Mouse (Mus musculus): ENCODE results near the gene Vgll4.
"Not testable (repeated sequence)": the region's sequence is repeated elsewhere in the genome, so short reads cannot be mapped to it uniquely, and the experiment has no call there.

Gene Vgll4

DNA sequence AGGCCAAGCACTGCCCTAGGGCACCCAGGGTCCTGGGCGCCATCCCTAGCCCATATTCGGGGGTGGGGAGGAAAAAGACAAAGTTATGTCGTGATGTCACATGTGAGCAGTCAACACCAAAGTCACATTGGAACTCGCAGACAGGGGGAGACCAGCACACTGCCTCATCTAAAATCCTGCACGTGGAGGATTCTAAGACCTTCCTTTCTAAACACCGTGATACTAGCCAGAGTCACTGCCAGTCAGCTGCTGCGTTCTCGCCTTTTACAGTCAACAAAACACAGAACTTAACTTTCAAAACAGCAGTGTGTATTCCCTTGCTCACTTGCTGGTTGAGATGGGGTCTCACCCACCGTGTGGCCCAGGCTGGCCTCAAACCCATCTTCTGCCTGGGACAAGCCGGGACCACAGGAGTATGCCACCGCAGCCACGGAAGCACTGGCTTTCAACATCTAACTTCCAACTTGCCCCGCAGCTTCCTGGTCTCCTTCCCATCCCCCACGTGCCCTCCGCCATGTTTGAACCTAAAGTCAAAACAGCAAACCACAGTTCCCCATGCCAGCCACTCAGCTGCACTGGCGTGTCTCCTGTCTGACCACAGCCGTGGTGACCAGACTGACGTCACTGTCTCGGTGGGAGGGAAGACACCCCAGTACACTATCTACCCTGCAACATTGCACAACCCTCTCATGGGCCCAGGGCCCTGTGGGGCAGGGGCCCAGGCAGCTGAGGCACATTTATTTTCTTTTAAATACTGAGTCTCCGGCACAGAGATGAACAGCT lies 76.2 kb downstream of the Vgll4 start:
- peak; percentile 95 for DNase-seq (ENCODE audit: low spot score)

GRCm38 (mm10) chr6:114892363-114892762 lies 77.4 kb downstream of the Vgll4 start:
- peak; percentile 71 for DNase-seq (ENCODE audit: low spot score)

GRCm38 (mm10) chr6:114891771-114892170 lies 78.0 kb downstream of the Vgll4 start:
- DNase-seq (ENCODE audit: low spot score) = no peak

- DNase-seq (ENCODE audit: low spot score) = no peak
Measured at GRCm38 (mm10) chr6:114891272-114891671, 78.5 kb downstream of the Vgll4 start.

DNA sequence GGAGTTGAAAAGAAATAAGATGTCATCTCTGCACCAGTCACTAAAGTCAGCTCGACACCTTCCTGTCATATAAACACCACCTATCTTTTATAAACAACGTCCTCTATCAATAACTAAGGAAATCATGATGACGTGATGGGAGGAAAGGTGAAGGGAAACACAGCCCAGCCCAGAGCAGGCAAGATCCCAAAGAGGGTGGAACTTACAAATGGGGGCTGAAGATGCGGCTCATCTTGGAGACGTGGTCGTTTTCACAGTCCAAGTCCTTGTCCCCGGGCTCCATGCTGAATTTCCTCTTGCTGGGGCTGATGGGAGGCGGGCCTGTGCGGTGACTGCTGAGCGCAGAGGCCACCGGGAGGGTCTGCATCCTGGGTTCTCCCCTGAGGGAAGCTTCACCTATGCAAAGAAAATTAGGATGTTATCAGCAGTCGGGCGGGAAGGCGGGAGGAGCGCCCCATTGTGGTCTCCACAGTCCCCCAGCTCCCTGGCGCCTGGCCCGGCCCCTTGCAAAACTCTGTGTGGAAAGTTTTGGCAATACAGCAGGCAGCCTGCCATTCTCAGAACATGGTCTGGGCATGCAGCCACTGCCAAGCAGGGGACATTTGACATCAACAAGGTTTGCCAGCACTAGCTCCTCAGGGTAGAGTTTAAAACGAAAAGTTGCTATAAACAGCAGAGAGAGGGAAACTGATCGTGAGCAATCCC lies 79.2 kb downstream of the Vgll4 start:
- DNase-seq (ENCODE audit: low spot score) = no peak

DNA sequence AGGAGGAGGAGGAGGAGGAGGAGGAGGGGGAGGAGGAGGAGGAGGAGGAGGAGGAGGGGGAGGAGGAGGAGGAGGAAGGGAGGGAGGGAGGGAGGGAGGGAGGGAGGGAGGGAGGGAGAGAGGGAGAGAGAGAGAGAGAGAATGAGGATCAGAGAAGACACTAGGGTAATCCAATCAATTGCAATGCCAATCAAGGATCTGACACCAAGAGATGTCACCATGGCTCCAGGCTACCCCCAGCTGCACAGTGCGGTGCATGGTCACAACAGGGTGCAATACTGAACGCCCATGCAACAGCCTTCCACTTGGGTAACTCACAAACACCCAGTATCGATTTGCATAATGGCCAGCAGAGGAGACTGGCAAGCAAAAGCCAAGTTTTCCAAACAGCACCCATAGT lies 79.8 kb downstream of the Vgll4 start:
- DNase-seq (ENCODE audit: low spot score) = not testable (repeated sequence)

GRCm38 (mm10) chr6:114888922-114889321 lies 80.9 kb downstream of the Vgll4 start:
- DNase-seq (ENCODE audit: low spot score) = no peak

GRCm38 (mm10) chr6:114886504-114887361 lies 83.1 kb downstream of the Vgll4 start:
- no peak for DNase-seq (ENCODE audit: low spot score)

- no peak for DNase-seq (ENCODE audit: low spot score)
Measured at GRCm38 (mm10) chr6:114886012-114886411, 83.8 kb downstream of the Vgll4 start.

DNA sequence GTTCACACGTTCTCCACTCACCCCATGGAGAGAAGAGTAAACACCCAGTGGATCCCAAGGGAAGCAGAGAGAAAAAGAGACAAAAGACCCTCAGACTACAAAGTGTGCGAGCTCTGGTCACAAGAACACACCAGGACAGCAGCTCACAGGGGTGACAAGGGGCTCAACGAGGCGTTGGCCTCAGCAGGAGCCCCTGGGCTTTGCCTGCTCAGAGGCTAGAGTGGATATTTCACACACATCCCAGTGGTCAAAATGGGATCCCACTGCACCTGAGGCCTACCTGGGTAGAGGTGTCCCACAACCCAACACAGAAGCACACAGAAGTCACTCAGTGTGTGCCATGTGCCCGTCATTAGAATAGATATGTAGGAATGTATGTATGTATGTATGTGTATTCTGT lies 84.7 kb downstream of the Vgll4 start:
- no peak for DNase-seq (ENCODE audit: low spot score)

- peak; percentile 25 for DNase-seq (ENCODE audit: low spot score)
Measured at GRCm38 (mm10) chr6:114883261-114883740, 86.5 kb downstream of the Vgll4 start.

- DNase-seq (ENCODE audit: low spot score) = no peak
Measured at GRCm38 (mm10) chr6:114882675-114883074, 87.1 kb downstream of the Vgll4 start.

DNA sequence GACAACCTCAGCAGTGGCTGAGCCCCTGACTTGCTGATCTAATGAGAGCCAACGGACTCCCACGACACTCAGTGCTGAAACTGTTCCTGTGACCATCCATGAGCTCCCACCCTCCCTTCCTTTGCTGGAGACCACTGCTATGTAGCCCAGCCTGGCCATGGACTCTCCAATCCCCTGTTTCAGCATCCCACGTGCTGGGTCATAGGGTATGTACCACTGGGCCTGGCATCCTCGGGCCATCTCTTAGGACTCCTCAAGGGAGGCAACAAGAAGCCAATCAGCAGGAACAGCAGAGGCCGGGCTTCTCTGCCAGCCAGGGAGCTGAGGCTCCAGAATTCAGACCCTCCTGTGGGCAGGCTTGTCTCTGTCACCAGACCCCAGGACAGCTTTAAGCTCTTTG lies 87.6 kb downstream of the Vgll4 start:
- DNase-seq (ENCODE audit: low spot score) = no peak

DNA sequence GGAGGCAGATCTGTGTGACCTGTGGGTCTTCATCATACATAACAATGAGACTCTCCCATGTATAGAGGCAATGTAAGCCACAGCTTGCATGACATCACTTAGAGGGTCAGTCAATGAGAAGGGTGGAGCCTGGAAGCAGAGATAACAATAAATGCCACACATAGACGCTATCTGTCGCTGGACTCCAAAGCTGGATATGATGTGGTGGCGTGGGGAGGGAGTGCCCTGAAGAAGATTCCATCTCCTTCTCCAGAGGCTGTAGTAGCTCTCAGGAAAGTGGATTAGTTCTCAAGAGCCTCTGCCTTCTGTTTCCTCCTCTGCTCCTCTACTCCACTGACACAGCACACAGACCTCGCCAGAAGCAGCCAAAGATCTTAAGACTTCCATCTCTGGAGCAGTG lies 89.0 kb downstream of the Vgll4 start:
- no peak for DNase-seq (ENCODE audit: low spot score)

DNA sequence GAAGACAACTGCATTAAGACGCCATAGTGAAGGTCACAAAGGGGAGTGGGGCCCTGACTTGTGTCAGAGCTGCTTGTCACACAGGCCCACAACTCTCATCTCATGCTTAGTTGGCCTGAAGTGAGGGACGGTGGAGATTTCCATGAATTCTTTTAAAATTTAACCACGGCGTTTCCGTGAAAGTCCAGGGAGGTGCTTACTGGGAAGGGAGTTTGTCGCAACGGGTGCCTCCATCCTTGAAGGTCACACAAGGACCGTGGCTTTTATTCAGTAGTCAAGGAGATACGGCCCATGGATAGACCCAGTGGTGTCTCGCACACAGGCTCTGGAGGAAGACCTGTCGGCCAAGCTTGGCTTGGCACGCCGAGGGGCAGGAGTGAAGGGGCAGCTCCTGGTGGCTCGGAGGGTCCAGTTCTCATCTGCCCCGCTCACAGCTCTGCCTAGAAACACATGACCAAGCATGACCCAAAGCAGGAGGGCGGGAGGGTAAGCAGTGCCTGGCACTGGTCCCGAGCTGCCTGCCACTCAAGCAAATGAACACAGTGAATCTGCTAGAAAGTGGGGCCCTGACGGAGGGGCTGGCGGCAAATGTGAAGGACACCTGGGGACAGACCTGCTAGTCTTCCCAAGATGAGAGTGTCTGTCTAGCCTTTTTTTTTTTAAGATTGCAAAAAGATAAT lies 90.8 kb downstream of the Vgll4 start:
- DNase-seq (ENCODE audit: low spot score) = no peak

DNA sequence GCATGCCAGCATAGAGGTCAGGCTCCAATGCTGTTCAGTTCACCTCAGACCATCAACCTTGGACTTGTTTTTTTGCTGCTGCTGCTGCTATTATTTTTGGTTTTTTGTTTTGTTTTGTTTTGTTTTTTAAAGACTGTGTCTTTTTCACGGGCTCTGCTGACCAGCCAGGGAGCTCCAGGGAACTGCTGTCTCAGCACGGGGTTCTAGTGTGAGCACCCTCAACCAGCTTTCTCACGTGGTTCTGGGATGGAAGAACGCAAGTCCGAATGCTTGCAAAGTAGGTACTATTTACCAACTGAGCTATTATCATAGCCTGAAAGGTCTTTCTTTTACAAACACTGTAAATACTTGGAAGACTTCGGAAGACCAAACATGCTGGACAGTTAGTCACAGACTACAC lies 93.2 kb downstream of the Vgll4 start:
- DNase-seq (ENCODE audit: low spot score) = no peak

DNA sequence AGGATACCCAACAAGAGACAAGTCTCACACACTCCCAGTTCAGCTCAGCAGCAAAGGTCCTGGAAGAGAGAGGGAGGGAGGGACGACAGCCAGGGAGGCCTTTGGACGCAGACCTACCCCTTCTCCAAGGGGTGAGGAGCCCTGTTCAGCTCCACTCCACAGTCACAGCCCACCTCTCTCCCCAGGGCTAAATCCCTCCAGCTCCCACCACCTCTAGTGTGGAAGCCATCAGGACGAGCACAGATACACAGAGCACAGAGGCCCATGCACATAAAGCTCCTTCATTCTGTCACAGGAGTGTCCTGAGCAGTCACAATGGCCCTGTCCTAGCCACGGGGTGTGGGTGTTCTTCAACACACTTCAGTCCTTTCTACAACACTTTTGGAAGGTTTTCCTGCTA lies 93.8 kb downstream of the Vgll4 start:
- no peak for DNase-seq (ENCODE audit: low spot score)

- peak; percentile 90 for DNase-seq (ENCODE audit: low spot score)
Measured at GRCm38 (mm10) chr6:114875018-114875558, 94.7 kb downstream of the Vgll4 start.

GRCm38 (mm10) chr6:114874138-114874928 lies 95.5 kb downstream of the Vgll4 start:
- DNase-seq (ENCODE audit: low spot score) = peak; percentile 24

DNA sequence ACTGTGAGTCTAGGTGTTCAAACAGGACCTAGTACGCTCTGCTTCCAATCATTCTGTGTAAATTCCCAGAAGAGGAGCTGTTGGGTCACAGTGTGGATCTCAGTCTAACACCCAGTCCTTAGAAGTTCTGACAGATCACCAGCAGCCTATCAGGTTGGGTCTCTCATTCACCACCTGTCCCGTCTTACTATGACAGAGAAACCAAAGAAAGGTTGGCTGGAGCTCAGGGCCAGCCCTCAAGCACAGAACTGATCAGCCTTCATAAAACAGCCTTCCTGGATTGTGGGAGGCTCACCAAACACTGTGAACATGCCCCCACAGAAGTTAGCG lies 96.0 kb downstream of the Vgll4 start:
- no peak for DNase-seq (ENCODE audit: low spot score)

Data from T-cell, adult 2 months (primary cell).